Mouse (Mus musculus) embryonic fibroblast, embryonic 13.5 days (primary cell): ENCODE measurements at regions not wholly inside any gene's neighbourhood (a gene's known extent, or its start where the extent isn't known, plus 50 kb on each side); places are given as distances from the start of the nearest gene placed in this dataset.

Source experiments
- CTCF ChIP-seq: IDR thresholded peaks from 2 replicates; pipeline ENCODE4 v1.5.1; 2011; ENCODE audit warnings: mild to moderate bottlenecking, control low read depth, low read length, moderate library complexity, borderline replicate concordance; ENCODE audit not compliant: insufficient read depth
- POLR2A ChIP-seq: IDR thresholded peaks from 2 replicates; pipeline ENCODE4 v1.6.1; 2011; ENCODE audit warnings: low read depth, mild to moderate bottlenecking, control low read depth, low read length, moderate library complexity

GRCm38 (mm10) chr14:37238632-37239032 lies 103.6 kb upstream of the Ghitm start:
- TF ChIP-seq POLR2A (no peak), CTCF (peak; percentile 36; the same call in 1 of the 2 replicates)
